Mouse (Mus musculus) Patski (cell line): ENCODE results near the gene Slc25a5. TPM values are rescaled to one million over a fixed set of nuclear protein-coding genes. Genes with fewer than 3 reads are reported as not detected.

Experiments used
- ATAC-seq: fragments of 100-300 bp; one replicate; pipeline ENCODE4 v1.8.0; 2021
- CTCF ChIA-PET: fragments of 350-600 bp; sonication (Branson Sonifier 250); formaldehyde crosslinking; loops from one replicate; lab custom pipeline; 2022; ENCODE audit warnings: inconsistent platforms; lab: Charles Lee
- POLR2A ChIA-PET: fragments of 350-600 bp; sonication (Branson Sonifier 250); formaldehyde crosslinking; loops from one replicate; lab custom pipeline; 2022; ENCODE audit warnings: antibody characterized with exemption, inconsistent platforms; lab: Charles Lee
- DNase-seq: peaks from one replicate; pipeline ENCODE4 v3.0.0-alpha.2; 2011; ENCODE audit warnings: low read depth, low spot score
- H3K27me3 ChIP-seq: fragments of 371-371 bp; one replicate; pipeline ENCODE4 v1.5.1; 2021
- CTCF ChIP-seq: fragments of 100-300 bp; IDR thresholded peaks from one replicate; pipeline ENCODE4 v1.5.1; 2021
- in situ Hi-C: fragments of 300-500 bp; cut with MboI; formaldehyde crosslinking; loops from 3 replicates; pipeline ENCODE4 v1.11.1; 2018; ENCODE audit warnings: low pct_unique_long_range_greater_than_20kb, mixed read lengths
- polyA plus RNA-seq: library from polyadenylated mRNA; unstranded; gene quantifications from one replicate; pipeline ENCODE4 v1.2.3, GENCODE M21; 2021

The Slc25a5 gene
- polyA plus RNA-seq, 1 experiment from 2014 or later = 1,052 TPM

DNA sequence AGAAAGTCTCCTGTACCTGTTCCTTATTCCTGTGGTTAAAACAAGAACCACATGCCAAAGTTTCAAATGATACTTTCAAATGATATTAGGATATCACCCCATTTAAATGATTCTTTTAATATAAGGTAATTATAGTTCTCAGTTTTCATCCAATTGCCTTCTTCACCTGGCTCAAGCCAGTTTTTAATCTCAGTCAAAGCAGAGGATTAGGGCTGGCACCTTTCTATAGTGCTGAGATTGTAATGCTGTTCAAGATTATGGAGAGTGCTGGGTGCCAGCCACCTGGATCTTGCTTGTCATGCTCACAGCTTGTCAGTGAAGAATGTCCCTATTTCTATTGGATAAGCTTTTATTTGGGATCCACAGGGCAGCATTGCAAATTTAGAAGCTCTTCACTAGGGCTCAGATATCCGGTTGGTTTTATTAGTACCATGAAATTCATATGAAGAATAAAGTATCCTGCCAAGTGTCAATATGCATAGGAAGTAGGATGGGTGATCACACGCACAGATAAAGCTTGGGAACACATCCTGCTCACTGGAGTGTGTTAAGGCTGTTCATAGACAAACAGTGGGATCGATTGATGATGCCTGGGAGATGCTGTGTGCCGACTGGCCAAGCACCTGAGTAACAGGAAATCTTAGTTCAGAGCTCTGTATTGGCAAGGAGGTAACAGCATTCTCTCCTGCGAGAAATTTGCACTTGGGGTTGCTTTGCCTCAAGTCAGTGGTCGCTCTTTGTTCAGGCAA lies 3.9 kb downstream of the Slc25a5 start:
- DNase-seq (no peak), ATAC-seq (no peak)
- no peak for TF ChIP-seq CTCF
- peaks cover 12% of the 10 kb centered on the region for H3K27me3 ChIP-seq
- CTCF ChIA-PET = interaction anchor here (0.7 kb wide), 1 partner anchor 13 kb away, joined by 3 read pairs; no protein-coding TSS in a partner anchor
- in situ Hi-C loops = no loop called here
- POLR2A ChIA-PET = interaction anchor here (1.3 kb wide), 1 partner anchor 286 kb away, joined by 4 read pairs; the partner anchor contains the start of gene Rpl39

DNA sequence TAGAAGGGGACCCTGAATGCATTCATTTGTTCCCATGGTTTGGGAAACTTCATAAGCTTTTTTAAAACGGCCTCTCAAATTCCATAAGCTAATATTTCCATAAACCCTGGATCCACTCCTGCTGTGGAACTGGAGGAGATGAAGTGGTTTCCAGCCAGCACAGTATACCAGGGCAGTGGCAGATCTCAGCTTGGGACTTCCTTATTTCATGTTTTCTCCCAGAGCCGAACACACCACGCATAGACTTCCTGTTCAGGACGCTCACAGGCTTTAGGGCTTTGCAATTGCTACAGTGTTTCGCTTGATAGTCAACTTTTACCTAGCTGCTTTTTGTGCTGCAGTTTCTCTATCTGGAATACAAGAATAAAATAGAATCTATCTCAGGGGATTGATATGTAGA lies 7.7 kb downstream of the Slc25a5 start:
- TF ChIP-seq CTCF = no peak
- H3K27me3 ChIP-seq = peaks cover 12% of the 10 kb centered on the region
- ChIA-PET POLR2A (no interaction called here), CTCF (no interaction called here)
- DNase-seq = no peak
- no peak for ATAC-seq
- in situ Hi-C loops = loop anchor here (25.0 kb wide), 1 partner anchor 166 kb away; the partner anchor contains the start of gene Akap17b

DNA sequence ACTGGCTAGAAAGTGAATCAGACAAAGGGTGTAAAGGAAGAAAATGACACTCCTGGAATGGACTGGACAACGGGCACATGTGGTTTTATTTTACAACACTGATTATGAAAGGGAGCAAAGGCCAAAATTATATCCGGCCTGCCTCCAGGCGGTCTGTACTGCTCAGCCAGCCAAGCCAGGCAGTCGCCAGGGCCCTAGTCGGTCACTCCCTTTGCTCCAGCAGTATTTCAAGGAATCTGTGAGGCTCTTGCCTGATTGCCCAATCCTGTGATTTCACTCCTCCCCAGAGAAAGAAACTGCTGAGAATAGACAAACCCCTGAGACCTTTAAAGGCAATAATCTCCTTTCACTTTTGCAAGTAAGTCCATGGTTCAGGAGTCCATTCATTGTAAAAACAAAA lies 8.7 kb downstream of the Slc25a5 start:
- DNase-seq (no peak), ATAC-seq (no peak)
- ChIA-PET POLR2A (no interaction called here), CTCF (no interaction called here)
- peaks cover 12% of the 10 kb centered on the region for H3K27me3 ChIP-seq
- no peak for TF ChIP-seq CTCF
- in situ Hi-C loops = loop anchor here (25.0 kb wide), 1 partner anchor 167 kb away; the partner anchor contains the start of gene Akap17b

DNA sequence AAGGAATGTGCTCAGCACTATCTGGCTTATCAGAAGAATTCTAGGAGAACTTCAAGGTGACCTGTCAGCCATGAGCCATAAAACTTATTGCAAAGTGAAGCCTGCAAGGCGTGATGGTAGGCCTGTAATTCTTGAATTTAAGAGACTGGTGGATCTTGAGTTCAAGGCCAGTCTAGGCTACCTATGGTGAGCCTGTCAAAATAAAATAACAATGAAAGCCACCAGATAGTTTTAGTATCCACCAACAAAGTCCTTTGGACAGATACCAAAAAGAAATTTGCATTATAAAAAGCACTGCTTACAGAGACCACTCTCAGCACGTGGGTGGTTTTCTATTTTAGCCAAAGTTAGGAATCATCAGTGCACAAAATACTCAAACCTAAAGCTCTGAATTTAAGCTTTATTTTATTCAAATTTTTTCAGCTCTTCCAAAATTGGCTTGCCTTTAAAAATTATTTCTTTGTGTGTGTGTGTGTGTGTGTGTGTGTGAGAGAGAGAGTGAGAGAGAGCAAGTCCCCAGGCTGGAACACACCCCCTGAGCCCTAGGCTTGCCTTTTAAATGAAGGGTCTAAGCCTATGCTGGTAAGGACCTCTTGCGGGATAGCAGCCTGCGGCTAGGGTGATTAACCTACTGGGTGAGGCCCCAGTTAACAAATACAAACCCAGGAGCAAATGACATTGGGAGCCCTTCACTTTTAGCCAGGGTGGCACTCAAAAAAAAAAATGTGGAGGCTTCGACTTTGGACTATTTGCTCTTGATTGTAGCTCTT lies 10.2 kb downstream of the Slc25a5 start:
- POLR2A ChIA-PET = interaction anchor here (1.6 kb wide), 1 partner anchor 9 kb away, joined by 5 read pairs; no protein-coding TSS in a partner anchor
- DNase-seq (no peak), ATAC-seq (no peak)
- H3K27me3 ChIP-seq = peaks cover 17% of the 10 kb centered on the region
- CTCF ChIA-PET = no interaction called here
- in situ Hi-C loops = loop anchor here (25.0 kb wide), 1 partner anchor 168 kb away; the partner anchor contains the start of gene Akap17b
- no peak for TF ChIP-seq CTCF

DNA sequence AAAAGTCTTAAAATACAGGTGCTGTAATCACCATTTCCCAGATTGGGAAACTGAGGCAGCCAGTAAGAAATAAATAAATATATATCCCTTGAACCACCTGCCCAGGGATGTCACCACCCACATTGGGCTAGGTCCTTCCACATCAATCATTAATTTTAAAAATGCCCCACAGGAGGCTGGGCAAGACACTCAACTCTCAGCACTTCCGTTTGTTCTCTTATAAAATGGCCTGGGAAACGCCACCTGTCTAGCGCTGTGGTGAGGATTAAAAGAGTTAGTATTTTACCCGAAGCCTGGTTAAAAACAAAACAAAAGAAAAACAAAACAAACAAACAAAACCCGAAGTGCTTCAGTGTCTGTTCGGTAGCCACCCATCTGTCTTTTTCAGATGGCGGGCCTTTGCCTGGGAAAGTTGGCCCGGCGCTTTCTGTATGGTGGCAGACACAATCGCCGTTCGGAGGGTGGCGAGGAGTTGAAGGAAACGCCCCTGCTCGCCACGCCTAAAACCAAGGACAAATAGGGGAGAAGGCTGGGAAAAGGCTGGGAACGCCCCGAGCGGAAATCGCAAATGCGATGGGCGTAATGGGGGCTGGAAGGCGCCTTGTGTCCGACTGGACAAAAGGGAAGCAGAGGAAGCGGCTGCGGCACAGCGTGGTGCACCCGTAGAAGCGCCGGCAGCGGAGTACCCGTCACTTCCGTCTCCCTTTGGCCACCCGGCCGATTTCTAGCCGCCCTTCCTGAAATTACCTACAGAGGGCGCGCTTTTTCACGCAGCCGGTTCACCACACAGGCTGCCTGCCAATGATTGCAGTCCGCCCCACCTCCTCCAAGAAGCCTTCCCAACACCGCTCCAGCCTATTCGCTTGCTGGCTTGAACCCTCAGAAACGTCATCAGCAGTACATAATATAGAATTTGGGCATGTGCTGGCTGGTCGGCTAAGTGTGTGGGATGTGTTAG lies 12.2 kb downstream of the Slc25a5 start:
- peak; percentile 51 for DNase-seq
- in situ Hi-C loops = loop anchor here (25.0 kb wide), 1 partner anchor 170 kb away; the partner anchor contains the start of gene Akap17b
- ChIA-PET POLR2A (no interaction called here), CTCF (no interaction called here)
- TF ChIP-seq CTCF = no peak
- peaks cover 17% of the 10 kb centered on the region for H3K27me3 ChIP-seq
- peak; percentile 90 for ATAC-seq

DNA sequence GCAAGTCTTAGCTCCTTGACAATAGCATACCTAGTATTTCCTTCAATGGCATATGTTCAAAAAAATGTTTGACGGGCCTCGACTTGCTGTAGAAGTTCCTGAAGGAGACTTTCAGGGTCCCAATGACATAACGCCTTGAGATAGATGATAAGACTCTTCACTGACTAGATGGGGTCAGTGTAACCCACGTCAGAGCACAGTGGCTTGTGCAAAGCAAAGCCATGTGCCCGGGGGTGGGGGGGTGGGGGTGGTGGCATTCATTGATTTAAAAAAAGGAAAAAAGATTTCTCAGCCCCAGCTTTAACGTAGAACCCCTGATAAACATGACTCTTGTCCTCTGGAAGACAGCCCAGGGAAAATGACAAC lies 12.8 kb downstream of the Slc25a5 start:
- POLR2A ChIA-PET = no interaction called here
- in situ Hi-C loops = loop anchor here (25.0 kb wide), 1 partner anchor 171 kb away; the partner anchor contains the start of gene Akap17b
- ATAC-seq = no peak
- CTCF ChIA-PET = no interaction called here
- no peak for DNase-seq
- no peak for TF ChIP-seq CTCF
- H3K27me3 ChIP-seq = peaks cover 13% of the 10 kb centered on the region

DNA sequence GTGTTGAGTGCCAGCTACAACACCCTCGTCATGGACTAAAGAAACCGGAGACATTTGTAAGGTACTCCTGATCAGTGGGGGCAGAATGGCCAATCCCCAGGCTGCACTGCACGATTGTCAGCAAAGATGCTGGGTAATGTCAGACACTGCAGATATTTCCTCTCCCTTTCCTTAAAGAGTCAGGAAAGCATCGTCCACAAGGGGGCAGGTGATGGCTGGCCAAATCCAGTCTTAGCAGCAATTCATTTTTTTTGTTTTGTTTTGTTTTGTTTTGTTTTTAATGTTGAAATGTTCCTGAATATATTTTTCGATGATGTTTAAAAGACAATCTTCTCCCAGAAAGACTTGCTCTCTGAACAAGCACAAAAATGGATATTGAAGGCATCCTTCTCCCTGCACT lies 15.9 kb downstream of the Slc25a5 start:
- in situ Hi-C loops = loop anchor here (25.0 kb wide), 1 partner anchor 174 kb away; the partner anchor contains the start of gene Akap17b
- no peak for TF ChIP-seq CTCF
- ATAC-seq = no peak
- POLR2A ChIA-PET = no interaction called here
- CTCF ChIA-PET = interaction anchor here (1.6 kb wide), 1 partner anchor 60 kb away, joined by 3 read pairs; no protein-coding TSS in a partner anchor
- no peak for DNase-seq
- peaks cover 5% of the 10 kb centered on the region for H3K27me3 ChIP-seq

DNA sequence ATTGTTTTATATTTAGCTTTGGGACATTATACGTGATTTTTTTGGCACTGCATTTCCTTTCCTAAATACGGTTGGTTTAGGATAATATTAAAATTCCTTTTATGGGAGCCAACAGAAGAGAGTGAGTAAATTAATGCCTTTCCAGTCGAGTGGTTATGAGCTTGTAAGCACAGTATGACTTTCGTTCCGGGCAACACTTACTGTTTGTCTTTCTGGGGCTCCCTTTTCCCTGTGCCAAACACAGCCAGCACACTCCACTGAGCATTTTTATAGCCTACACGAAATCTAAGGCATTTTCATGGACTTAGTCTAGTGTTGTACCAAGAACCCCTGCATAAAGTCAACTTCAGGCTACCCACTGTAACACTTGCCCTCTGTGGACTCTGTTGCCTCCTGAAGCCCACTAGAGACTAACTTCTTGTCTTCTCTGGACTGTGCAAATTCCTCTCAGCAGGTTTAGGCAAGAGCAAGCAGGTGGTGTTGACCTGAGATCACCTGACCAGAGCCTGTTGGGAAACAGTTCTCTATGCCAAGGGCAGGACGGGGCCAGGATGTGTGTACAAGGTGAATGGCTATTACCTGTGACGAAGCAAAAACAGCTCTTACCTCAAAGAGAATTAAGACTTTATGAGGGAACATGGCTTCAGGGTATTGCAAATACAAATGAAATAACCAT lies 18.8 kb downstream of the Slc25a5 start:
- TF ChIP-seq CTCF = no peak
- H3K27me3 ChIP-seq = peaks cover 5% of the 10 kb centered on the region
- ChIA-PET POLR2A (no interaction called here), CTCF (no interaction called here)
- ATAC-seq = no peak
- DNase-seq = no peak
- in situ Hi-C loops = loop anchor here (25.0 kb wide), 1 partner anchor 177 kb away; the partner anchor contains the start of gene Akap17b

DNA sequence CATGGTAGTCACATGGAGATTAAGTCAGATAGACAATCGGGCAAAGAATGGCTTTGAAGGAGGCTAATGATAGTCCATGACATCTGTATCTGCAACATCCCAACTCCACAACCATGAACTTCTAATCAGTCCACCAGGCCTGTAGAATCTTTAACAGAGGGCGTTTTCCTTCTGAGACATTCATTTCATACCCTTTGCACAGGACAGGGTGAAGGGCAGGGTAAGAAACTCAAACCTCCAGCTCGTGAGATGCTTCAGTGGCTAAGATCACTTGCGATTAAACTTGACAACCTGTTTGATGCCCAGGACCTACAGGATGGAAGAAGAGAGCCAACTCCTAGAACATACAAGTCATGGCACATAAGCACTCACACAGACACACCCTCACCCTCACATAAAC lies 19.6 kb downstream of the Slc25a5 start:
- in situ Hi-C loops = loop anchor here (25.0 kb wide), 1 partner anchor 178 kb away; the partner anchor contains the start of gene Akap17b
- H3K27me3 ChIP-seq = peaks cover 4% of the 10 kb centered on the region
- DNase-seq (no peak), ATAC-seq (no peak)
- CTCF ChIA-PET = no interaction called here
- POLR2A ChIA-PET = no interaction called here
- no peak for TF ChIP-seq CTCF
